Mouse (Mus musculus): ENCODE data around the gene Ptprt.

Gene Ptprt

GRCm38 (mm10) chr2:161945424-161945823 is 715.5 kb downstream of the Ptprt start:
- in situ Hi-C loops (cut with MboI), result no loop called here

GRCm38 (mm10) chr2:161944689-161945088 is 716.3 kb downstream of the Ptprt start:
- in situ Hi-C loops (cut with MboI), result no loop called here

GRCm38 (mm10) chr2:161941991-161942390 is 719.0 kb downstream of the Ptprt start:
- in situ Hi-C loops (cut with MboI), result no loop called here

GRCm38 (mm10) chr2:161907214-161907613 is 753.7 kb downstream of the Ptprt start:
- in situ Hi-C loops (cut with MboI), result no loop called here

DNA sequence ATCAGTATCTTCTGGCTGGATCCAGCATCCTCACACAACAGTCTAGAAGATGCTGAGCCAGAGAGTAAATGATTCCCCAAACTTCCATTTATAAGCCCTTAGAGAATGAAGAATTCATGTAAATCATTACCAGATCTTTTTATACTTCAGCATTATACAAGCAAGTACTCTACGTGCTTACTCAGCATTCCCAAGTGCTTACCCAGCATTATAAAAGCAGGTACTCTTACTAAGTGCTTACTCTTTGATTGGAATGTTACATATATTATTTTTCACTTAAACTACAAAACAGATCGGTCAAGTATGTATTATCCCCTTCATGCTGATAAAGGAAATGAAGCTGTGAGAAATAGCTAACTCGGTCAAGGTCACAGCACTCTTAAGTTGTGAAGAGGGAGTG is 758.8 kb downstream of the Ptprt start:
- in situ Hi-C loops (cut with MboI), result no loop called here

DNA sequence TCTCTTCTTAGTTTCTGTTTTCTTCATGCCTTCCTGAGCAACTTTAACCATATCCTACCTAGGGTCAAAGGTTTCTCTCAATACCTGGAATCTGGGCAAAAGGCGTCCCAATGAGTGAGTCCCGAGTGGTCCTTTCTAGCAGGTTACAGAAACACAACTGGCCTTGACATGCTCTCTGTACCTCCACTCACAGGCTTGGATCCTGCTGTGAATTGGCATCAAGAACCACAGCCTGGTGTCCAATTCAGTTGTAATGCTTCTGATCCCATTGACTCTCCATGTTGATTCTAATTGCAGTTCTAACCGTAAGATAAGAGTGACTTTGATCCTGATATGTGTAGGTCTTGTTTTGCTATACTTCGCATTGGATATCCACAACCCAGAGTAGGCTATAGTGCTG is 776.5 kb downstream of the Ptprt start:
- in situ Hi-C loops (cut with MboI), result no loop called here

GRCm38 (mm10) chr2:161882580-161882979 is 778.4 kb downstream of the Ptprt start:
- in situ Hi-C loops (cut with MboI), result no loop called here

GRCm38 (mm10) chr2:161880941-161881340 is 780.0 kb downstream of the Ptprt start:
- in situ Hi-C loops (cut with MboI), result no loop called here

GRCm38 (mm10) chr2:161865231-161865630 is 795.7 kb downstream of the Ptprt start:
- in situ Hi-C loops (cut with MboI), result no loop called here

- in situ Hi-C loops (cut with MboI), result no loop called here
Observed at GRCm38 (mm10) chr2:161858813-161859212, 802.1 kb downstream of the Ptprt start.

DNA sequence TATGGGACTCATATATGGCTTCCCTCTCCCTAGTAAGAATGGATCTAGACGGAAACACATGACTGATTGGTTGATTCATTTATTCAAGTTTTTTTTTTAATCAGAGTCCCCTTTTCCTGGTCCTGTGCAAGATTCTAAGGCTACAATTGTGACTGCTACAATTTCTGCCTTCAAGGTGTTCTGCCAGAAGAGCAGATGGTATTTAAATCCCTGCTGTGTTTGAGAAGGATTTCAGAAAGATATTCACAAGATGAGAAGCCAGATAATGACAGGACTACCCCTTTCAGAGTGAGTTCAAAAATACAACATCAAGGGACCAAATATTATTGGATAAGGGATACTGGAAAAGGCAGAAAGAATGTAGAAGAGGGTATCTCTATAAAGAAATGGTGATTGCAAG is 802.6 kb downstream of the Ptprt start:
- in situ Hi-C loops (cut with MboI), result no loop called here

DNA sequence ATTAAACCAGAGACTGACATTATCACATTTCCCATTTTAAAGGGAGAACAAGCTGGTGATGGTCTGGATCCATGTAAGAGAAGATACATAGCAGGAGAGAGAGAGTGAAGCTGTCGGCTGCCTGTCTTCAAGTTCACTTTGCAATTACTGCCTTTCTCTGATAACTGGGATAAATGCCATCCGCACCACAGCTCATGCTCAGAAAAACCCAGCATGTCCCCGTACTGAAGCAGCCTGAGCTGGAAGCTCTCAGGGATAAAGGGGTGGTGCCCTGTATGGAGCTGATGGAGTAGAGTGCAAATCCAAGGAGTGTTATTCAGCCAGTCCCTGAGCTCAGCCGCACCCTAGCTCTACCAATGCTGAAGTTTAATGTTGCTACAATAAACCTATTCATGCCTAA is 825.9 kb downstream of the Ptprt start:
- in situ Hi-C loops (cut with MboI), result no loop called here

GRCm38 (mm10) chr2:161833846-161834245 is 827.1 kb downstream of the Ptprt start:
- in situ Hi-C loops (cut with MboI), result no loop called here

DNA sequence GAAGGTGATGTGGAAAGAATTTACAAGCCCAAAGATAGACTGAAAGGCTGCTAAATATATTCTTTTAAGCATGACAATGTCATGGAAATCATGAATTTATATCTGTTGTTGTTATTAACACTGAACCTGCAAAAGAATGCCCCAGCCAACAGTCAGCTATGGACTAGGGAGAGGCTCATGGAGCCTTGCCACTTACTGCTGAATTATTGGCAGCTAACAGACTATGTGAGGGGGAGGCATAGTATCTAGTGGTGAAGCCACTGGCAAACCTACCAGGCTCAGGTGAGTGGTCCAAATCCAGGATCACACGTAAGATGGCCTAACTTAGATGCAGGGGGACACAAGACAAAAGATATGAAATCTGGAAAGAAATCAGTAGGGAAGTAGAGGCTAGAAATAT is 847.6 kb downstream of the Ptprt start:
- in situ Hi-C loops (cut with MboI), result no loop called here

- in situ Hi-C loops (cut with MboI), result no loop called here
Observed at GRCm38 (mm10) chr2:161808086-161808801, 852.7 kb downstream of the Ptprt start.

DNA sequence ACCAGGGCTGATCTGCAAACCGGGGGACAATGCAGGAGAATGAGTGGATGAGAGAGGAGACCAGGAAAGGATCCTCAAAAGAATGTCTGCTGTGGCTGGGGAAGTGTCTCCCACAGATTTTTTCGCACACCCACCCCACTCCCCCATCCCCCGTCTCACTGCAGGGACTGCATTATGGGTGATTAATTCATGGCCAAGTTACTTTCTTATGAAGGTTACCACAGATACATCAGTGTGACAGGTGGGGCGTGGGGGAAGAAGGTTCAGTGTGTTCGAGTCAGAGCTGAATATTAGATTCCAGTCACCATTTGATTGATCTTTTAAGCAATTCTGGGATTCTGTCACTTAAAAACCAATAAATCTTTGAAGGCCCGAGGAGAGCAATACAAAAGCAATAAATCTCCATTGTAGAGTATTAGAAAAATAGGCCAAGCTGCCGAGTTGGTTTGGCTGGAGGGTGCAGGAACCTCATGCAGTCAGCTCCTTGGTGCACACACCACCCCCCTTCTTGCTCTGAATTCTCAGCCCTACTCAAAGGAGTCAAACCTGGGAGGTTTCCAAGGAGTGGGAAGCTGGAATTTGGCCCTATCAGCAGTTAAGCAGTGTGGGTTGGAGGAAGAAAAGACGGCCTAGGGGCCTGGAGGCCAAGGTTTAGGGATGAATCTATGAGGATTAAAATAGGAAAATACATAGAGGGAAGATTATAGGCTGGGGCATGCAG is 854.5 kb downstream of the Ptprt start:
- in situ Hi-C loops (cut with MboI), result no loop called here

DNA sequence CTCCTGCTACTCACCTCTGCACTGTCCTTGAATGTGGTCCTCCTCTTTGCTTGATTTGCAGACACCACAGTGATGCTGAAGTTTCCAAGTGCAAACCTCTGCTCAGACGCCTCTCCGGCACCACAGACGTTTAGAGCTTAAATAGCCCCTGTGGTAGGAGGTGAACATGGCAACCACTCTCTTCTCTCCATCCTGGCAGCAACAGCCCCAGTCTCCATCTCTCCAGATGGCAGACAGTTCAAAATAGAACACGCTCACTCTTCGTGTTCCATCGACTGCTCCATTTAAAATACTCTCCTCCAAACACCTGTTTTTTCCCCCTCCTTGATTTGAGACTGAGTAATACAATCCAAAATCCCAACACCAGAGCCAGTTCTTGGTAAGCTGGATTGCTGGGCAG is 861.0 kb downstream of the Ptprt start:
- in situ Hi-C loops (cut with MboI), result no loop called here

GRCm38 (mm10) chr2:161767528-161767927 is 893.4 kb downstream of the Ptprt start:
- in situ Hi-C loops (cut with MboI), result no loop called here

- in situ Hi-C loops (cut with MboI), result no loop called here
Observed at GRCm38 (mm10) chr2:161713024-161713423, 947.9 kb downstream of the Ptprt start.

- in situ Hi-C loops (cut with MboI), result no loop called here
Observed at GRCm38 (mm10) chr2:161709316-161709715, 951.6 kb downstream of the Ptprt start.

GRCm38 (mm10) chr2:161706386-161706915 is 954.5 kb downstream of the Ptprt start:
- in situ Hi-C loops (cut with MboI), result no loop called here

DNA sequence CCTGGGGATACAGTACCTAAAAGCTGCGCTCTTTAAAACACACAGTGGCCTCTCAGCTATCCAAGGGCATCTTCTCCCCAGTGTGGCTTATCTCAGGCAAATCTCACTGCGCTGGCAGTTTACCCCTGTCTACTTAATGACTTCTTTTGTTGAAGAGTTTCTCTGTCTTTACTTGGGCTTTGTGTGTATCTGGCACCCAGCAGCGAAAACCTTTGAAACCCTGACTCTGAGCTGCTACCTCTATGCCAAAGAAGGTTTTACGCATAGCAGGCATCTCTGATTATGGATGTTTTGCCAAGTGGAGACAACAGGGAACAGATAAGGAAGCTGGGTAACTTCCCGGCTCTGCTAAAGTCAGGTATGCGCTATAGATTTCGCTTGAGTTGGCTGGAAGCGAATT is 956.1 kb downstream of the Ptprt start:
- in situ Hi-C loops (cut with MboI), result no loop called here

- in situ Hi-C loops (cut with MboI), result no loop called here
Observed at GRCm38 (mm10) chr2:161704410-161704809, 956.5 kb downstream of the Ptprt start.
